Mouse (Mus musculus): Measurements from ENCODE around the gene Gm44965.

Gm44965 gene

DNA sequence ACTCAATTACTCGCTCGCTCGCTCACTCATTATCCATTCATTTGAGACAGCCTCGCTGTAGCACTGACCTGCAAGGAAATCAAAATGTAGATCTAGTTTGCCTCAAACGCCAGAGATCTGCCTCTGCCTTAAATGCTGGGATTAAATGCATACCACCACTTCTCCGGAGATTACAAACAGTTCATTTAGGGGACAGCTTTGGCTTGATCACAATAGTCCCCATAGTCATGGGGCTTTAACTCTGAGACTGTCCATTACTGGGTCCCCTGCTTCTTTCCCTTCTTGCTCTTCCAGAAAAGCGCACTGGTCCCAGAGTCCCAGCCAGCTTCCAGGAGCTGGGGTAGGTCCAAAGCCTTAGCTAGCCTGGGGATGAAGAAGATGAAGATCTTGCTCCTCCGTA, 32.7 kb downstream of the Gm44965 start, which contains the start of gene AI854703:
Gene AI854703 (plus strand): TSS at position 301 of the 400 bp plus-strand sequence.
- DNase-seq (ENCODE audit: low spot score), result no peak

DNA sequence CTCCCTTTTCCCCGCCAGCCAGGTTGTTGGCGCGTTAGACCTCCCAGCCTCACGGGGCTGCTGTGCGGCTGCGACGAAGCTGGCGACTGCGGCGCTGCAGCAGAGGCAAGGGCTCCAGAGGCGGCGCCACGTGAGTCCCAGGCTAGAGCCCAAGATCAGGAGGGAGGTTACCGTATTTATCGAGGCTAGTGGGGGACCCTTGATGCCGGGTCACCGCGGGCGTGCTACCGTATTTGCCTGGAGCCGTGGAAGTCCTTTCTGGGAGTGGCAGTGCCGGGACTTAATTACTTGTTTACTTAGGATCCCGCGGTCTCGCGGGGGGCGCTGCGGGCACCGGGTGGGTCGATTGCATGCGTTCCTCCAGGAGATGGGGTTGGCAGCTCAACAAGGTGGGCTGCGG, 33.2 kb downstream of the Gm44965 start:
- DNase-seq (ENCODE audit: low spot score), result peak; percentile 34

DNA sequence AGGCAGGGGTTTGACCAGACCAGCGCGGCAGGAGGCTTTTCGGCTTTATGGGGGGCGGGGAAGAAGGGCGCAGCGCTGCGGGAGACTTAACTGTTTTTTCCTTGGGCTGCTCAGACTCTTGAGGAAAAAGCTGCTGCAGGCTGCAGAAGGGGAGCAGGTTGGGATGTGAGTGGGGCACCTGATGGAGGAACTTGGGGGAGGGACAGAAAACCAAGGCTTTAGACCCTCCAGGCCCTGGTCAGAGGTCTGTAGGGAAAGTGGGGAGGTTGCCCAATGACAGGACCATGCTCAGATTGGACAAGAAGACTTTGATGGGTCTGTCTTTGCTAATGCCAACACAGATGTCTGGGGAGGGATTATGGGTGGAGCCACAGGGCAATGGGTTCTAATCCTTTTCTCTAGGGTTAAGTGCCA, 33.8 kb downstream of the Gm44965 start:
- DNase-seq (ENCODE audit: low spot score), result no peak

DNA sequence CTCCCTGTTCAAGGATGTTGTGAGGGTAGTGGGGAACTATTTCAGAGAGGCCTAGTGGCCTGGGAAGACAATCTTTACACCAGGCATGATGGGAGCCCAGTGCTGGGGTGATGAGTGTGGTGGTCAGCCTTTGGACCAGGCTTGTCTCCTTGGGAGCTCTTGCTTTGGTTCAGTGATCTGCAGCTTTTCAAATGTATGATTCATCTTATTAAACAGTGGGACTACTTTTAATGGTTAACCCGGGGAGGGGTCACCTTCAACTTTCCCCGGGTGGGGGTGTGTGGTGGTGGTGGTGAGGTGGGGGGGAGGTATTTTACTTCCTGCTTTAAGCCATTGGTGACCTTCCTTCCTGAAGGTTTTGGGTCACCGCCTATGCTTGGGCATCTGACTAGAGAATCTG, 34.6 kb downstream of the Gm44965 start:
- DNase-seq (ENCODE audit: low spot score), result no peak

DNA sequence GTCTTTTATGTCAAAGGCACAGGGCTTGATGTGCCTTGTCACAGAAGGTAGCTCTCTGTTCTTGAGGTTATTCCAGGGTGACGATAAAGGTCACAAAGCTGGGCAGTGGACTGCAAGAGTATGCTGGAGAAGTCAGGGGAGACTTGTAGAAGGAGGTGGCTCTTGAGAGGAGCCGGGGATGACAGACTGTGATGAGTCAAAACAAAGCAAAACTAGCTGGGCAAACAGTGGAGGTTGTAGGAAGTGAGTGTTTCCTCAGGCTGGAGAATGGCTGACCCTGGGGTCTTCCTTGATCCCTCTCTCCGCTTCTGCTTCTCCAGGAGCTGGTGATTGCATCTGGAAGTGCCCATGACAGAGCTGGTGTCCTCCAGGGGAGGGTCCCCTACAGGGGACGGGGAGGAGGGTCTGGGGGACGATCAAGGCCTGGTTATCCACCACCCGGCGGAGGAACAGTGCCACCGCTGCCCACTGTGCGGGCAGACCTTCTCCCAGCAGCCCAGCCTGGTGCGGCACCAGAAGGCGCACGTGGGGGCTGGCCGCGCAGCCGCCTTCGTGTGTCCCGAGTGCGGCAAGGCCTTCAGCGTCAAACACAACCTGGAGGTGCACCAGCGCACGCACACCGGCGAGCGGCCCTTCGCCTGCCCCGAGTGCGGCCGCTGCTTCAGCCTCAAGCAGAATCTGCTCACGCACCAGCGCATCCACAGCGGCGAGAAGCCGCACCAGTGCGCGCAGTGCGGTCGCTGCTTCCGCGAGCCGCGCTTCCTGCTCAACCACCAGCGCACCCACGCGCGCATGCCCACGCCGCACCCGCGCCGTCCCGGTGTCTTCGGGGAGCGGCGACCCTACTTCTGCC, 35.3 kb downstream of the Gm44965 start:
- no peak for DNase-seq (ENCODE audit: low spot score)

DNA sequence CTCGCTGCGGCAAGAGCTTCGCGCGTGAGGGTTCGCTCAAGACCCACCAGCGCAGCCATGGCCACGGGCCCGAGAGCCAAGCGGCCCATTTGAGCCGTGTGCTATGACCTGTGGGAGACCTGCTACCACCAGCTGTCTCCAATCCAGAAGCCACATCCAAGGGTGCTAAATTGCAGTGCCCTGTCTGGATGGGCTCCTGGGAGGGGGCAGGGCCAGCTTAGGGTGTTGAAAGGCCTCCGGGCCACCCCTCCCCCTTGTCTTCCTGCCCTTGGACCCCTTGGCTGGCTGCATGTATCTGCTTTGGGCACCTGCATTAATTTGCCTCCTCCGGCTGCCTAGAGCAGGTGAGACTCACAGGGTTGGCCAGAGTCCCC, 35.9 kb downstream of the Gm44965 start:
- no peak for DNase-seq (ENCODE audit: low spot score)

DNA sequence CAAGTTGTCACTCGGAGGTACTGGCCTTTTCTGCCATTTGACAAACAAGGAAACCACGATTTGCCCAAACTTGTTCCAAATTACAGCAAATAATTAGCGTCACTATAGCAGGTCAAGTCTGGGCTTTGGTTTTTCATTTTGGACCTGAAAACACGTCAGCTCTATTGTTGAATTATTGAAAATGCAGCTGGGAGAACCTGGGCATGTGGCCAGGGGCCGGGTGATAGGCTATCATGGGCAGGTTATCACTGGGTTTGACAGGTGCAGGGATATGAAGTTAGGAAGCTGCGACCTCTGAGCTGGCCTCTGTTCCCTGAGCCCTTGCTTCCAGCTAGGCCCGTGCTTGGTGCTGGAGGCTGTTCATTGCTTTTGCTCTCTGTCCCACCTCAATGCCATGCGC, 37.1 kb downstream of the Gm44965 start:
- no peak for DNase-seq (ENCODE audit: low spot score)

DNA sequence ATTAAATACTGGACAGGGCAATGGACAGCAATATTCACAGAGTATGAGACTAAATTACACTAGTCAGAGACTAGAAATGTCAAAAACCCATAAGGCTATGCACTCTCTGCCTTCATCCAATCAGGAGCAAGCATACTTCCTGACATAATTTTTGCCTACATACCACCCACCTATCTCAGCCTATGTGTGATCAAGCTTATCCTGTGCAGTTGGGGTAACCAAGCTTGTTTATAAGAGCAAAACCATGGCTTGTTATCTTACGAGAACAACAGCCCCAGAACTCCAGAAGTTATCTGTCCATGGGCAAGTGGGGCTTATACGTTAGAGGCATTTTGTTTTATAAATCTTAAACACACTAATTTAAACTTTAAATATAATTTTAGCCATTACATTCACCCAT, 41.4 kb downstream of the Gm44965 start:
- no peak for DNase-seq (ENCODE audit: low spot score)

DNA sequence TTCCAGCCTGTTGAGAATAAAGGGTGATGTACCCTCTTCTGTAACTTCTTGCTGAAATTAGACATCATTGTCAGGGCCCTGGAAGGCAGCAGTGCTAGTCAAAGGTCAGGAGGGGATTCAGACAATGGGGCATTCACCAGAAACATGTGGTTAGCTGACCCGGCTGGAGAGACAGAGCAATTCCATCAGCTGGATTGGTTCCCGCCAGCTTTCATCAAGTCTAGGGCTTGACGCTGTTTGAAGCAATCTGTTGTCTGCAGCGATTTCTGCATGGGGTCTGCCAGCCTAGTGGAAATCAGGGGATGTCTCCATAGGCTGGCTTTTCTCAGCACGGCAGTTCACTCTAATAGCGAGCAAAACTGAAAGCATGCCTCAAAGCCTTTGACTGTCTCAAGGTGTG, 42.8 kb downstream of the Gm44965 start:
- no peak for DNase-seq (ENCODE audit: low spot score)

DNA sequence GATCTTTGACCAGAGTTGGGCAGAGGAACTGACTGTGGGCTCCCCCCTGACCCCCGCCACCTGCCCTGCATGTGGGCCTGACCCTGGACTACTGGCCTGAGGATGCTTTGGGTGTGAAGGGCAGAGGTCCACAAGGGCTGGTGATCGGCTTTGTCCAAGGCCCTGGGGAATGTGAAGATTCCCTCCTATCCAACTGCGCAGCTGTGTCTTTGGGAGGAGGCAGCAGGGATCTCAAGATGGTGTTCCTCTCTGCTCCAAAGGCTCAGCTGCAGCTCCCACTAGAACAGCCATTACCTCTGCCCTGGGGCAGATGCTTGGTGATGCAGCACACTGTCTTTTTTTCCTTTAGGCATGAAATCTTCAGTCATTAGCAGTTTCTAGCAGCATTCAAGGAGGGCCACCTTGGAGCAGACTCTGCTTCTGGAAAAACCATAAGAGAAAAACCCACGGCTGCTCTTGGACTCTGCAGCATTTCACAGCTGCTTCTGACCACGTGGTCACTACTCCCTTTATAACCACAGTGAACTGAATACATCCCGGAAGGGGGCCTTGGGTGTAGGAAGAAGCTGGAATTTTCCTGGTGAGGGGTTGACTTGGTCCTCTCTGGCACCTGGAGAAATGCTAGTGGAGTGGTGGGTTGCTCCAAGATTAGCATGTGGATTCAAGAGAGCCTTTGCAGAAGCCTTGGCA, 44.2 kb downstream of the Gm44965 start:
- no peak for DNase-seq (ENCODE audit: low spot score)

DNA sequence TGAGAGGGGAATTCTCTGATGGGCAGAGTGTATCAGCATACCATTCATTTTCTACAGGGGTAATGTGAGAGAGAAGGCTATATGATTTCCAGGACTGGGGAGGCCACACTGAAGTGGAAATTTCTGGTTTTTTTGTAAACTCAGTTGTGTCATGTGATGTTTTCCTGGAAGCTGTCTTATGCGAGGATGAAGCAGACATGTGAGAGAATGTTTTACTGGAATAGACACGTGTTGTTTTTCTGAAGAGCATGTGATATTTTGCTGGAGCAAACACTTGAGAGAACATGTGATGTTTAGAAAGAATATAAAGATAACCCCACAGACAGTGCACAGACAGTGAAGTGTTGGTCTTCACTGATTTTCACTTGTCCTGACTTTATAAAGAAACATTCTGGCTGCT, 44.8 kb downstream of the Gm44965 start:
- DNase-seq (ENCODE audit: low spot score), result no peak

DNA sequence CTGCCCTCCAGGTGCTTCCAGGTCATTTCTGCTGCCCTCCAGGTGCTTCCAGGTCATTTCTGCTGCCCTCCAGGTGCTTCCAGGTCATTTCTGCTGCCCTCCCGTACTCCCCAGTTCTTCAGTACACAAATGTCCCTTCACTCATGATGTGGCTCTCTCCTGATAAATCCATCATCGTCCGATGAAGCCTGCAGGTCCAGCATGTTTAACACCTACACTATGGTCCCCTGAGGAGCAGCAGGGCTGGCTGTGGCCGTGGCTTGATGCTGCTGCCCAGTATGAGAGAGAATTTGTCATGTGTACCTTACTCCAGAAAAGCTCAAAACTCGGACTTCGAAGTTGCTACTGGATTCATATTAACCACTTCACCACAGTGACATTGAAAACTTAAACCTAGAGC, 47.6 kb downstream of the Gm44965 start:
- DNase-seq (ENCODE audit: low spot score), result no peak

DNA sequence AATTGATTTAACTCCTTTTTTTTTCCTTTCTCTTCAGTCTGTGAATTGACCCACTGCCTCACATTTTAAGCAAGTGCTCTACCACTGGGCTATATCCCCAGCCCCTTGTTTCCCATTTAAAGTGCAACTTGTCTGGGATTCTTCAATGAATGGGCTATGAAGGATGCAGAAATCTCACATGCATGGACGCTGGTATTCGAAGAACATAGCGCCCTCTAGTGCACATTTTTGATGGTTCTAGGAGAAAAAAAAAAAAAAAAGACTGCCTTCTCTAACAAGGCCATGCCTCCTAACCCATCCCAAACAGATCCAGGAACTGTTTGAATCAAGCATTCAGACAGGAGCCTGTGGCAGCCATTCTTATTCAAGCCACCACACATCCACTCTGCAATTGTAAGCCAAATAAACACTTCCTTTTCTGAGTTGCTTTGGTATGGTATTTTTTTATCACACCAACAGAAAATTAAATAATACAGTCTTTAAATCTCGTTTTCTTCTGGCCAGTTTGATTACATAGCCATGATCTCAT, 49.1 kb downstream of the Gm44965 start:
- DNase-seq (ENCODE audit: low spot score), result peak; percentile 39

DNA sequence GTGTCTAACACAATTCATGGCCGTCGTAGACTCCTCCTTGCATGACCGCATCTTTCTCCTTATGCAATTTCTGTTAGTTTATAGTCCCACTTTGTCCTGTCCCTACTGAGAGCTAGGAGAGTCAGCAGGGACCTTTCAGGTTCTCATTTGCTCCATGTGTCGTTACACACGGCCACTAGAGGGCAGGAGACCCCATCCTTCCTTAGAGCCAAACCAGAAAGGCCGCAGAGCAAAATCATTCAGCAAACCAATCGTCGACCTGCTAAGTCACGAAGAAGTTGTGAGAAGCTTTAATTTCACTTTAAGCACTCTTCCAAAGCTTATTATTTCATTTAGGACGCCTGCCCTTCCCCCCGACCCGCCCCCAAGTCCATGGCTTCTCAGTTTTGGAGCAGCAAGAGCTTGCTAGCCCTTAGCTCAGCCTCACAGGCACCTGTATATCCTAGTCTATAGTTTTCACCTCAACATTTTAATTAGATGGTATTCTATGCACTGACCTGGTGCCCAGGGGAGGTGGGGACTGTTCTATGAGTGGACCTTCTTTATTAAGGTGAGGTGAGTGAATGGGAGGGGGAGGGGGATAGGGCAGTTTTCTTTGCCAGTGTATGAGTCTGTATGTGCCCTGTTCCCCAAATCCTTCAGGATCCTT, 52.0 kb downstream of the Gm44965 start:
- DNase-seq (ENCODE audit: low spot score), result peak; percentile 60

DNA sequence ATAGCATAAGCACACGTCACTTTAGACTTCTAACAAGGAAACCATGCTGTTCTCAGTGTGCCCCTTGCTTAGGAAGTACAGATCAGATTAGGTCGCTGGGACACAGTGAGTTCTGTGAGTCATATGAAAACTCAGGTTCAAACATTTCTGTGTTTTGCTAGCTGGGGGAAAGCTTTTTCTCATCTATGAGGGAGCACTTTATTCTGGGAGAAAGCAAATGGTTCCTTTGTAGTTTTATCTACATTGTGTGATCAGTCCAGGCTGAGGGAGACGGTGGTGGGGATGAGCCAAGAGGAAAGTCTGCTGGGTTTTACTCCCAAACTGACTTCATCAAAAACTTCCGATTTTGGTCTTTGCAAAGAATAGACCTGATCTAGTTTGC, 52.6 kb downstream of the Gm44965 start:
- DNase-seq (ENCODE audit: low spot score), result no peak

DNA sequence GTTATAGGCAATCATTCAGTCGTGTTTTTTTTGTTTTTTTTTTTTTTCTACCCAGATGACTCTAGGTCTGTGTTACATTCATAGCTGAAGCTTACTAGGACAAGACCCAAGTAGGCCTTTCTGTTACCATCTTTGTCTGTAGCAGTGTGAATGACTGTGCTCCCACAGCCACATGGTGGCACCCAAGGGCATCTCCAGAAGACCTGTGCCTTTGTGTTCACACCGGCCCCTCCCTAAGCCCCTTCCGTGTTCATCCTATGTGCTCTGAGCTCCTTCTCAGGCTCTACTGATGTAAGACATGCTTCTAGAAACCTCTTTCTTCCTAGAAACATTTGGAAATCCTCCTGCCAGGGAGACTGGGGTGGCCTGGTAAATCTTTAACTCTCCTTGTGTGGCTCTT, 53.3 kb downstream of the Gm44965 start, which contains the start of gene Gimap8:
Gene Gimap8 (plus strand): TSS at position 240 of the 400 bp plus-strand sequence.
- DNase-seq (ENCODE audit: low spot score), result no peak

DNA sequence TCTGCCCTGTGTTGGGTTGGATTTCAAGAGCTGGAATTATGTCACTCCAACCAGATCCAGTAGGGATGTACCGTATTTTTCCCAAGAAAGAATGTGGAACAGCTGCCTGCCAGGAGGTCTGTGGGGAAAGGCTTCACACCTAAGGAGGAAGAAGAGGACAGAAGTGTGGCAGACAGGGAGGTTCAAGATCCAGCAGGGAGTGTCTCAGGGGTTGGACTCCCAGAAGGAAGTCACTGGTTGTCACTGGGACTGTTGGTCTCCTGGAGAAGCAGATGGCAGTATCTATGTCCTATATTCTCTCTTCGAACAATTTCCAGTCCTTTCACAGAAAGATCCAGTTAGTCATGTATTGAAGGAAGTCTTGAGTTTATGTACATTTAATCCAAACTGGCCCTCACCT, 53.9 kb downstream of the Gm44965 start:
- DNase-seq (ENCODE audit: low spot score), result no peak

DNA sequence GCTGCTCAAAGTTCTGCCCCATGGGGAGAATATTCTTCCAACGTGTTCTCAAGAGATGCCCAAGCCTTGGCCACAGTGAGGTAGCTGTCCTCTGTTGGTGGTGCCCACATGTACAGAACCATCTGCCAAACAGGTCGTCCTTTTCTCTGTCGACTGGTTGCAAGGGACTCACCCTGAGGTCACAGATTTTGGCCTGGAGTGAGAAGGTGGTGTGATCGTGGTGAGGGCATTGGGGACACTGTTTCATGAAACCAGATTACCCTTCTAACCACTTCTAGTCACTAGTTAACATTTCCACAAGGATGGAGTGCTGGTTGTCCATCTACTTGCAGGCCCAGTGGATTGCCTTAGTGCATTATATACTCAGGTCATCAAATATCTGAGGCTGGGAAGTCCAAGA, 55.0 kb downstream of the Gm44965 start:
- no peak for DNase-seq (ENCODE audit: low spot score)

DNA sequence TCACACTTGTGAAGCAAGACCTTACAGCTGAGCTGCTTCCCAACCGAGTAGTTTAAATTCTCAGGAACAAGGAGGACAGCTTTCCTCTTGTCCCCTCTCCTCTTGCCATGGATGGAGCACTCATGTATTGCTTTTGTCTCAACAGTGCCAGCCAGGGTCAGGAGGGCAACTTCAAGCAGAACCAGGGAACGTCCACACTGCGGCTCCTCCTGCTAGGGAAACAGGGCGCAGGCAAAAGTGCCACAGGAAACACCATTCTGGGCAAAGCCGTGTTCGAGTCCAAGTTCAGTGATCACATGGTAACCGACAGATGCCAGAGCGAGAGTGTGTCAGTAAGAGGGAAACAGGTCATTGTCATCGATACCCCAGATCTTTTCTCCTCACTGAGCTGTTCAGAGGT, 56.3 kb downstream of the Gm44965 start:
- DNase-seq (ENCODE audit: low spot score), result no peak

DNA sequence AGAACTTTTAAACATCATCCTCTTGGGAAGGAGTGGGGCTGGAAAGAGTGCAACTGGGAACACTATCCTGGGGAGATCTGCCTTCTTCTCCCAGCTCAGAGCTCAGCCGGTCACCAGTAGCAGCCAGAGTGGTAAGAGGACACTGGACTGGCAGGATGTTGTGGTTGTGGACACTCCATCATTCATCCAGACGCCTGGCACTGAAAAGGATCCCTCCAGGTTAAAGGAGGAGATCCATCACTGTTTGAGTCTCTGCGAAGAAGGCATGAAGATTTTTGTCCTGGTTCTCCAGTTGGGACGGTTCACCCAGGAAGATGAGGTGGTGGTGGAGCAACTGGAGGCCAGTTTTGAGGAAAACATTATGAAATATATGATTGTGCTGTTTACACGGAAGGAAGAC, 65.0 kb downstream of the Gm44965 start:
- no peak for DNase-seq (ENCODE audit: low spot score)

DNA sequence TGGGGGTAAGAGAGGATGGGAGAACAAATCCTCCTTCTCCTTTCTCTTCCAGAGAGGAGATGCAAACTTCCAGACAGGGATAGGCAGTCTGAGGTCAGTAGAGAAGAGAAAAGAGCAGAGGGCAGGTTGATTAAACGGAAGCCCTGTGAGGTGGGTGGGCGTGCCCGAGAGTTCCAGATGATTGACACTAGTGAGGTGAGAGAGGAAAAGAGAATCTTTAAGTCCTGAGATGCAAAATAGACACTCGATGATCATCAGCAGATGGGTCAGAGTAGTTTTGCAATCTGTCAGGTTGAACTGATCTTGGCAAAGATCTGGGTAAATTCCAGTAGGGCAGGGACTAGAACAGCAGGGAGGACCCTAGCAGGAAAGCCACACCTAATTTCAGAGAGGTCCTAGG, 71.0 kb downstream of the Gm44965 start:
- no peak for DNase-seq (ENCODE audit: low spot score)

DNA sequence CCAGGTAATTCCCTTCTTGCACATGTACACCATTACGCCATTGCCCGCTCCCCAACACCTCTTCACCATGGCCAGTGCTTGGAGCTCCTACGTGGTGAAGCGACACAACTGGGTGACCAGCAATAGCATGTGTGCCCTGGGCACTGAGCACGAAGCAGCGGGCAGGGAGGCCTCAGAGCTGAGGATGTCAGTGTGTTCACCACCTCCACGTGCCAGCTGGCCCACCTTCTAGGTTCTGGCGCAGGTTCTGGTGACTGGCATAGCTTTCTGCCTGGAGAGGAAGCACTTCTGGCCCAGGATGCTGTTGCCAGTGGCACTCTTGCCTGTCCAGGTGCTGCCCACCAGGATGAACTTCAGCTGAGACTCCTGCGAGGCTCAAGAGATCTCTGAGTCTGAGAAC, 71.7 kb downstream of the Gm44965 start:
- no peak for DNase-seq (ENCODE audit: low spot score)

DNA sequence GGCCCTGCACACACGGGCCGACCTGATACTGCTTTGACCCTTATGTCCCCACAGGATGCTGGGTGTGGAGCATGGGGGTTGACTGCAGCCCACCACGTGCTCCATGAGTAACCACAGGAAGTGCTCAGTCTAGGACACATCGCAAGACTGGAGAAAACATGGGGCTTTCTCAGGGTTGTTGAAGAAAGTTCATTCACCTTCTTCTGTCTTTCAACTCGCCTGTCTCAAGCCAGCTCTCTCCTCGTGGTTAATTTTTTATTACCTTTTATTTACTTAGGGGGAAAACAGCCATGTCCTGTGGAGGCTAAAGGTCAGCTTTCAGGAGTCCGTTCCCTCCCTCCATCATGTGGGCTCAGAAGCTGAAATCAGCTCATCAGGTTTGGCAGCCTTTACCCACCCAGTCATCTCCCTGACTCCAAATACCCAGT, 72.4 kb downstream of the Gm44965 start:
- DNase-seq (ENCODE audit: low spot score), result no peak
